Mouse (Mus musculus) midbrain, embryonic 14.5 days (tissue): ENCODE results near the gene Mtmr6. TPM values are rescaled to one million over a fixed set of nuclear protein-coding genes. Genes with fewer than 3 reads are reported as not detected.
"Not testable (repeated sequence)": the region's sequence is repeated elsewhere in the genome, so short reads cannot be mapped to it uniquely, and the experiment has no call there.

Source experiments
- ATAC-seq: fragments of 200-750 bp; cut with Nextera tagmentation; 2 replicates; pipeline ENCODE4 v1.8.0; 2017; ENCODE audit warnings: moderate number of reproducible peaks, moderate library complexity; ENCODE audit not compliant: low FRiP score, low TSS enrichment
- DNase-seq: peaks from one replicate; pipeline ENCODE4 v3.0.0-alpha.2; 2015
- H3K27ac ChIP-seq: fragments of 300-500 bp; sonication (generic); replicated peaks from 2 replicates; pipeline ENCODE4 v1.5.1; 2014; ENCODE audit warnings: mild to moderate bottlenecking, low read depth, low read length, moderate library complexity
- H3K27me3 ChIP-seq: fragments of 300-500 bp; sonication (generic); 2 replicates; pipeline ENCODE4 v1.6.1; 2014; ENCODE audit warnings: low read length, control low read depth, mixed read lengths; ENCODE audit not compliant: control insufficient read depth, insufficient read depth
- H3K36me3 ChIP-seq: fragments of 300-500 bp; sonication (generic); 2 replicates; pipeline ENCODE4 v1.6.1; 2014; ENCODE audit warnings: low read length, control low read depth; ENCODE audit not compliant: control insufficient read depth, insufficient read depth
- H3K4me1 ChIP-seq: fragments of 300-500 bp; sonication (generic); 2 replicates; pipeline ENCODE4 v1.6.1; 2014; ENCODE audit warnings: mild to moderate bottlenecking, antibody characterized with exemption, low read length, control low read depth; ENCODE audit not compliant: control insufficient read depth, insufficient read depth
- H3K4me2 ChIP-seq: fragments of 300-500 bp; sonication (generic); 2 replicates; pipeline ENCODE4 v1.6.1; 2014; ENCODE audit warnings: mild to moderate bottlenecking, low read length, moderate library complexity
- H3K4me3 ChIP-seq: fragments of 300-500 bp; sonication (generic); replicated peaks from 2 replicates; pipeline ENCODE4 v1.5.1; 2014; ENCODE audit warnings: low read depth, low read length
- H3K9ac ChIP-seq: fragments of 300-500 bp; sonication (generic); replicated peaks from 2 replicates; pipeline ENCODE4 v1.6.1; 2014; ENCODE audit warnings: mild to moderate bottlenecking, low read length, moderate library complexity
- H3K9me3 ChIP-seq: fragments of 300-500 bp; sonication (generic); 2 replicates; pipeline ENCODE4 v1.6.1; 2016; ENCODE audit warnings: low read length, control low read depth, mixed read lengths; ENCODE audit not compliant: control insufficient read depth
- WGBS: fragments of 180-500 bp; shearing (Covaris S2); extraction: QIAGEN DNeasy Blood & Tissue Kit; methylation state at CpG from one replicate; pipeline ENCODE4 v1.1.7; 2014; 5-methylcytosine and 5-hydroxymethylcytosine counted together
- microRNA counts: library from miRNA; unstranded; fragments of <30 nt; microRNA quantifications from one replicate; lab custom pipeline; 2016
- microRNA-seq: library from miRNA; unstranded; fragments of <30 nt; microRNA quantifications from one replicate; pipeline ENCODE4, GENCODE M21; 2016
- polyA plus RNA-seq: library from polyadenylated mRNA; unstranded; fragments of >200 nt; fragmentation: Nextera tagmentation; extraction: Ambion mirVana; gene quantifications from 2 replicates; pipeline ENCODE4 v1.2.1, GENCODE M21; 2014

Mtmr6 gene
- polyA plus RNA-seq, 1 experiment from 2014 or later, result 68.7 TPM

GRCm38 (mm10) chr14:60308113-60308512 is 43.1 kb downstream of the Mtmr6 start:
- H3K9me3 ChIP-seq, result no peaks in the 10 kb centered on the region
- 68% methylated on average over 6 of the region's 6 CpGs for WGBS
- H3K4me3 ChIP-seq, result no peak overlapping the region
- H3K4me2 ChIP-seq, result no peak overlapping the region
- H3K4me1 ChIP-seq, result no peaks in the 10 kb centered on the region
- H3K9ac ChIP-seq, result no peak overlapping the region
- DNase-seq (peak; percentile 51), ATAC-seq (no peak)
- H3K27me3 ChIP-seq, result no peaks in the 10 kb centered on the region
- H3K27ac ChIP-seq, result no peak overlapping the region
- peaks cover 2% of the 10 kb centered on the region; the same call in 1 of the 2 replicates for H3K36me3 ChIP-seq

- Histone ChIP-seq H3K4me1 (no peaks in the 10 kb centered on the region), H3K9me3 (no peaks in the 10 kb centered on the region), H3K27ac (no peak overlapping the region), H3K27me3 (no peaks in the 10 kb centered on the region), H3K36me3 (no peaks in the 10 kb centered on the region), H3K9ac (no peak overlapping the region), H3K4me2 (no peak overlapping the region), H3K4me3 (no peak overlapping the region)
- peak; percentile 40 for DNase-seq
- 65% methylated on average over 4 of the region's 4 CpGs for WGBS
- no peak for ATAC-seq
Measured at GRCm38 (mm10) chr14:60310691-60311090, 45.7 kb downstream of the Mtmr6 start.

- H3K27ac ChIP-seq, result no peak overlapping the region
- no peaks in the 10 kb centered on the region for H3K27me3 ChIP-seq
- no peak overlapping the region for H3K9ac ChIP-seq
- WGBS, result 94% methylated on average over 1 of the region's 1 CpGs
- no peaks in the 10 kb centered on the region for H3K9me3 ChIP-seq
- H3K4me3 ChIP-seq, result no peak overlapping the region
- no peak overlapping the region for H3K4me2 ChIP-seq
- H3K36me3 ChIP-seq, result no peaks in the 10 kb centered on the region
- no peak for DNase-seq
- no peaks in the 10 kb centered on the region for H3K4me1 ChIP-seq
- no peak for ATAC-seq
Measured at GRCm38 (mm10) chr14:60319231-60319630, 54.2 kb downstream of the Mtmr6 start.

GRCm38 (mm10) chr14:60320813-60321212 is 55.8 kb downstream of the Mtmr6 start:
- no peak for ATAC-seq
- Histone ChIP-seq H3K9me3 (no peaks in the 10 kb centered on the region), H3K36me3 (no peaks in the 10 kb centered on the region), H3K4me1 (no peaks in the 10 kb centered on the region), H3K4me3 (no peak overlapping the region), H3K27me3 (no peaks in the 10 kb centered on the region), H3K9ac (no peak overlapping the region), H3K4me2 (no peak overlapping the region), H3K27ac (no peak overlapping the region)
- DNase-seq, result no peak
- 87% methylated on average over 3 of the region's 3 CpGs for WGBS

GRCm38 (mm10) chr14:60340001-60340400 is 75.0 kb downstream of the Mtmr6 start:
- H3K4me3 ChIP-seq, H3K4me2 ChIP-seq, H3K9me3 ChIP-seq, H3K4me1 ChIP-seq, DNase-seq, H3K36me3 ChIP-seq, H3K9ac ChIP-seq, H3K27me3 ChIP-seq, H3K27ac ChIP-seq, ATAC-seq: not testable (repeated sequence)
- 77% methylated on average over 5 of the region's 5 CpGs for WGBS

GRCm38 (mm10) chr14:60340570-60340969 is 75.5 kb downstream of the Mtmr6 start:
- no peak overlapping the region for H3K9ac ChIP-seq
- no peaks in the 10 kb centered on the region for H3K4me1 ChIP-seq
- DNase-seq (no peak), ATAC-seq (no peak)
- no peak overlapping the region for H3K27ac ChIP-seq
- H3K4me2 ChIP-seq, result no peak overlapping the region
- 84% methylated on average over 4 of the region's 4 CpGs for WGBS
- no peaks in the 10 kb centered on the region for H3K9me3 ChIP-seq
- H3K27me3 ChIP-seq, result no peaks in the 10 kb centered on the region
- H3K4me3 ChIP-seq, result no peak overlapping the region
- H3K36me3 ChIP-seq, result no peaks in the 10 kb centered on the region

- no peaks in the 10 kb centered on the region for H3K4me1 ChIP-seq
Measured at GRCm38 (mm10) chr14:60345326-60345876, 80.4 kb downstream of the Mtmr6 start.

More at GRCm38 (mm10) chr14:60345326-60345876, 80.4 kb downstream of the Mtmr6 start:
- H3K27ac ChIP-seq, result no peak overlapping the region
- ATAC-seq (no peak), DNase-seq (no peak)
- 94% methylated on average over 6 of the region's 6 CpGs for WGBS
- no peaks in the 10 kb centered on the region for H3K9me3 ChIP-seq
- H3K4me2 ChIP-seq, result no peak overlapping the region
- no peaks in the 10 kb centered on the region for H3K36me3 ChIP-seq
- no peaks in the 10 kb centered on the region for H3K27me3 ChIP-seq
- H3K9ac ChIP-seq, result no peak overlapping the region
- no peak overlapping the region for H3K4me3 ChIP-seq

MicroRNAs encoded within 50 kb of the gene (microRNA counts, 519-probe panel; counts per million panel counts)
- not detected for microRNA mmu-miR-719 (lab: Ali Mortazavi, UCI)

Small RNAs within 50 kb of the gene (microRNA-seq; reads per million reads assigned to microRNA genes)
- not detected for gene Mir719

Other genes starting within 250 kb of the Mtmr6 start
- gene Atp8a2, start 68.0 kb upstream of the Mtmr6 start, polyA plus RNA-seq, result 33.4 and 37.1 TPM in 2 replicates
- gene Nupl1, start 13.8 kb upstream of the Mtmr6 start, polyA plus RNA-seq, result not detected in 2 replicates
- gene Gm49336, start 13.7 kb upstream of the Mtmr6 start, polyA plus RNA-seq, result 55.1 and 76.9 TPM in 2 replicates
- 17.3 and 19.2 TPM in 2 replicates for gene Amer2, start 108.0 kb downstream of the Mtmr6 start, polyA plus RNA-seq